Mouse (Mus musculus): Measurements from ENCODE around the gene Gpr15. TPM values are rescaled to one million over a fixed set of nuclear protein-coding genes. Genes with fewer than 3 reads are reported as not detected.

Gene Gpr15
- polyA plus RNA-seq, 1 experiment from 2014 or later, result not detected

DNA sequence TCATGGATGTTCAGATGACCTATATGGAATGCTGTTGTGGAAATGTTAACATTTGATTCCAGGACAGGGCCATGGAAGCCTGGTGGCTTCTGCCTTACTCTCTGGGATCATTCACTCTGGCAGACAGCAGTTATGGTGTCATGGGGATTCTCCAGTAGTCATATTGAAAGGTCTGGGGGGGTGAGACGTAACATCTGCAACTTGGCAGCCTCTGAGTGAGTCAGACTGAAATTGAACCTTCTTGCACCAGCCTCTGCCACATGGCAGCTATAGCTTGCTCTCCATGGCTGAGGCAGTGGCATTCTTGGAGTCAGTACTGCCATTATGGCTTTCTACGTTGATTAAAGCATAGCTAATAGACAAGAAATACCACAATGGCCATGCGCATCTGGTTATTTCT is 22.1 kb downstream of the Gpr15 start:
- 92% methylated on average over 3 of the region's 3 CpGs for whole genome bisulfite sequencing
- Histone ChIP-seq H3K9me3 (ENCODE audit: control insufficient read depth, low read length) (no peaks in the 10 kb centered on the region), H3K4me3 (ENCODE audit: low read length) (no peak overlapping the region), H3K4me2 (replicated peaks; ENCODE audit: low read depth, low read length) (no peak overlapping the region), H3K4me1 (ENCODE audit: control insufficient read depth, insufficient read depth, low read length) (no peaks in the 10 kb centered on the region), H3K27me3 (ENCODE audit: control insufficient read depth, insufficient read depth, low read length) (no peaks in the 10 kb centered on the region), H3K27ac (ENCODE audit: low read depth, low read length) (no peak overlapping the region), H3K36me3 (ENCODE audit: control insufficient read depth, insufficient read depth, low read length) (no peaks in the 10 kb centered on the region), H3K9ac (ENCODE audit: low read depth, low read length) (no peak overlapping the region)
- ATAC-seq (ENCODE audit: low FRiP score, low TSS enrichment), result no peak

DNA sequence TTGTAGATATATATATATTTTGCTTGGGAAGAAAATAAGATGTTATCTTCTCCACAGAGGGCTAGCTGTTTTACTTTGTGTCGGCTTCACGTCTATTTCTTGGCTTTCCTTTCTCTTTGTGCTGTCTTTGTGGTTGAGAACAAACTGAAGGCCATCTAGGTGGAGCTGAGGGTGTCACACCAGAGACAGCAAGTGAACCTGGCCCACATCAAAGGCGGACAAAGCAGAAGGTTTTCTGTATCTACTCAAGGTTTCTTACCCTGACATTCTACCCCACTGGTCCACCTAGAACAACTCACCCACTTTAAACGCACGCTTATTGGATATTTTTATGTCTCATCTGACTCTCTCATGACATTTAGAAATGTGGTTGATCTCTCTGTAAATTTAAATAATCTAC is 24.8 kb downstream of the Gpr15 start:
- H3K9me3 ChIP-seq (ENCODE audit: control insufficient read depth, low read length), result no peaks in the 10 kb centered on the region
- no peaks in the 10 kb centered on the region for H3K36me3 ChIP-seq (ENCODE audit: control insufficient read depth, insufficient read depth, low read length)
- H3K4me1 ChIP-seq (ENCODE audit: control insufficient read depth, insufficient read depth, low read length), result no peaks in the 10 kb centered on the region
- no peaks in the 10 kb centered on the region for H3K27me3 ChIP-seq (ENCODE audit: control insufficient read depth, insufficient read depth, low read length)
- H3K4me3 ChIP-seq (ENCODE audit: low read length), result no peak overlapping the region
- no peak overlapping the region for H3K4me2 ChIP-seq (replicated peaks; ENCODE audit: low read depth, low read length)
- no peak for ATAC-seq (ENCODE audit: low FRiP score, low TSS enrichment)
- H3K27ac ChIP-seq (ENCODE audit: low read depth, low read length), result no peak overlapping the region
- H3K9ac ChIP-seq (ENCODE audit: low read depth, low read length), result no peak overlapping the region
- 94% methylated on average over 5 of the region's 5 CpGs for WGBS

DNA sequence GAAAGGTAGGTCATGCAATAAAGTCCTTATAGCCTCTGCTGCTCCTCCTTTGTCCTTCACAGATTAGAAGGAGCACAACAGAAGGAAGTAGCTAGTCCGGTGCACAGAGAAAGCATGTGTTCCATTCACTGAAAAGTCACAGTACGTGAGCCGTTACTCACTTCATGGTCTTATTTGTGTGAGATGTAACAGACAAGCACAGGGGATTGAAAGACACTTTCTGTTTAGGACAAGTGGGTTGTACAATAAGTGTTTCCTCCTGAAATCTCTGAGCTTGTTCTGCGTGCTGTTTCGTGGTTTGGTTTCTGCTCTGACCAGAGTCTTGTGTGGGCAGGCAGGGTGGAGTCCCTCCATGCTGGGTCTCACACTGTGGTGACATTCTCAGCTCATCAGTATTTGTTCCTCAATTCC is 28.5 kb downstream of the Gpr15 start:
- Histone ChIP-seq H3K27ac (ENCODE audit: low read depth, low read length) (no peak overlapping the region), H3K4me3 (ENCODE audit: low read length) (no peak overlapping the region), H3K4me1 (ENCODE audit: control insufficient read depth, insufficient read depth, low read length) (no peaks in the 10 kb centered on the region), H3K9me3 (ENCODE audit: control insufficient read depth, low read length) (no peaks in the 10 kb centered on the region), H3K4me2 (replicated peaks; ENCODE audit: low read depth, low read length) (no peak overlapping the region), H3K36me3 (ENCODE audit: control insufficient read depth, insufficient read depth, low read length) (no peaks in the 10 kb centered on the region), H3K9ac (ENCODE audit: low read depth, low read length) (no peak overlapping the region), H3K27me3 (ENCODE audit: control insufficient read depth, insufficient read depth, low read length) (no peaks in the 10 kb centered on the region)
- WGBS, result 94% methylated on average over 5 of the region's 5 CpGs
- no peak for ATAC-seq (ENCODE audit: low FRiP score, low TSS enrichment)

DNA sequence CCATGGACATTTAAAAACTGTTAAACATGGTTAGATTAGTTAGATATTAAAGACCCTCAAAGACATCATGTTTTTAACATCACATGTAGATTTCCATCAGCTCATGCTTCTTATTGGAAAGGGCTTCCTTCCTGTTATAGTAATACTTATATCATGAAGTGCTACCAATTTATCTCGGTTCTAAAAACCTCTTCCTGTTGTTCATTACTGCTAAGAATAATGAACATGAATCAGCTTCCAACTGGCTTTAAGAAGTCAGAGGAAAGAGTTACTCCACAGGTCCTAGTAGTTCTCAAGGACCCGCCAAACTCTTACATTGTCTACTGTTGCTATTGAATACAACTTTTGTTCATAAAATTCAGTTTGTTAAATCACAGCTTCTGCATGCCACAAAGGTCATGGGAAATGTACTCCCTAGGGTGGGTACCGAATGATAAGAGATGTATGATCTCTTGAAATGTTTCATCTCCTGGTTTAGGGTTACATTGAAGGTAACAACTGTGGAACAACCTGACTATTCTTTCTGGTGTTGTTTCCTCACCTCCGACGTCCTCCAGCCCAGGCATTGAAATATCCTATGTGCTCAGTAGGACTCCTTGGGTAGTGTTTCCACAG is 29.2 kb downstream of the Gpr15 start:
- H3K36me3 ChIP-seq (ENCODE audit: control insufficient read depth, insufficient read depth, low read length), result no peaks in the 10 kb centered on the region
- ATAC-seq (ENCODE audit: low FRiP score, low TSS enrichment), result no peak
- 82% methylated on average over 5 of the region's 5 CpGs for WGBS

DNA sequence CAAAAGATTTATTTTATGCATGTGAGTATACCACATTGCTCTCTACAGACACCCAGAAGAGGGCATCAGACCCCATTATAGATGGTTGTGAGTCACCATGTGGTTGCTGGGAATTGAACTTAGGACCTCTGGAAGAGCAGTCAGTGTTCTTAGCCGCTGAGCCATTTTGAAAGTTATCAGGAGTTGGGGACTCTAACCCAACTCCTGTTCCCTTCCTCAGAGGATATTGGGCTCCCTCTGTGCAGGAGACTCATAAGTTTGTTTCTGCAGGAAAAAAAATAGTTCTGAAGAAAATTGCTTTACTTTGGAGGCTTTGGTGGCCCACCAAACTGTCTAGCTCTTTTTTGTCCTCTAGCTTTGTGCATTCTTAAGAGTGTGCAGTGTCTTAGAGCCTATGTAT is 30.3 kb downstream of the Gpr15 start:
- Histone ChIP-seq H3K36me3 (ENCODE audit: control insufficient read depth, insufficient read depth, low read length) (no peaks in the 10 kb centered on the region), H3K27ac (ENCODE audit: low read depth, low read length) (no peak overlapping the region), H3K4me2 (replicated peaks; ENCODE audit: low read depth, low read length) (no peak overlapping the region), H3K9ac (ENCODE audit: low read depth, low read length) (no peak overlapping the region), H3K9me3 (ENCODE audit: control insufficient read depth, low read length) (no peaks in the 10 kb centered on the region), H3K4me1 (ENCODE audit: control insufficient read depth, insufficient read depth, low read length) (no peaks in the 10 kb centered on the region), H3K27me3 (ENCODE audit: control insufficient read depth, insufficient read depth, low read length) (no peaks in the 10 kb centered on the region), H3K4me3 (ENCODE audit: low read length) (no peak overlapping the region)
- no peak for ATAC-seq (ENCODE audit: low FRiP score, low TSS enrichment)
- 96% methylated on average over 1 of the region's 1 CpGs for WGBS

More for the DNA sequence above, 29.2 kb downstream of the Gpr15 start:
- H3K4me3 ChIP-seq (ENCODE audit: low read length), result no peak overlapping the region
- no peaks in the 10 kb centered on the region for H3K4me1 ChIP-seq (ENCODE audit: control insufficient read depth, insufficient read depth, low read length)
- no peak overlapping the region for H3K4me2 ChIP-seq (replicated peaks; ENCODE audit: low read depth, low read length)
- no peaks in the 10 kb centered on the region for H3K27me3 ChIP-seq (ENCODE audit: control insufficient read depth, insufficient read depth, low read length)
- no peak overlapping the region for H3K9ac ChIP-seq (ENCODE audit: low read depth, low read length)
- no peak overlapping the region for H3K27ac ChIP-seq (ENCODE audit: low read depth, low read length)
- no peaks in the 10 kb centered on the region for H3K9me3 ChIP-seq (ENCODE audit: control insufficient read depth, low read length)

DNA sequence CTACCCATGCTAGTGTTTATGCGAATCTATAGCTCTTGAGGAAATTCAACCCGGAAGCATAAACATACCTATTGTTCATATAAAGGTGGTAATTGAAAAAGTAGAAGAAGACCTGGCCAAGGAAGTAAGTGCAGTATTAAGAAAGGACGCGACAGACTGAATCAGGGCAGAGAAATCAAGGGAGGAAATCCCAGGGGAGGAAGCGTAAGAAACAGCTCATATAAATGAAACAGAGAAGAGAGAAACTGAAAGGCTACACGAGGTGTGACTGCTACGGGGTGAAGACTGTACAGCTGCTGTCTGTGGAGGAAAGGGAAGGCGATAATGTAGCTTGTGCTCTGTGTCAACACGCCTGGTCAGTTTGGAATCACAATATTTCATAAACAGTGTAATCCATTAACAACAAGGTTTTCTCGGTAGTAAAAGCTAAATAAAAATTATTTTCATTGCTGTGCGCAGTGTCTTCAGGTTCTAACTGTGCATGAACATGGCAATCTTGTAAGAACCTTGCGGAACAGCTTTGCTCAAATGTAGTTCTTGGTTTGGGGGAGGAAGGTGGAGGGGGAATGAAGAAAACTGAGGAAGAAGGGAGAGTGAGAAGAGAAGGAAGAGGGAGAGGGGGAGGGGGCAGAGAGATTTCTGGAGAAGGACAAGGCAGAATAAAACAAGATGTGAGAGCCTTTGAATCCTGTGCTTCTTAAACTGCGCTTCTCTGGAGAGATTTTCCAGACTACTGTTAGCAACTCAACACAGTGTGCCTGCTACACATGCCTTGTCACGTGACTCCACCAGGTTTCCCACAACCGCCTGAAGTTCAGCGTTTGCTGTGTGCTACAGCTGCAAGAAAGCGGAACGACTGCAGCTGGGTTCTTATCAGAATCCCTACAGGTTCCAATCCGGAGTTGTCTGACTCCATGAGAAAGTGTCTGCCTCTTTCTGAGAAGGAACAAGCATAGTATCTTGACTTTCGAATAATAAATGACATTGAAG is 33.0 kb downstream of the Gpr15 start:
- no peak overlapping the region for H3K4me2 ChIP-seq (replicated peaks; ENCODE audit: low read depth, low read length)
- no peaks in the 10 kb centered on the region for H3K9me3 ChIP-seq (ENCODE audit: control insufficient read depth, low read length)
- WGBS, result 73% methylated on average over 20 of the region's 20 CpGs

DNA sequence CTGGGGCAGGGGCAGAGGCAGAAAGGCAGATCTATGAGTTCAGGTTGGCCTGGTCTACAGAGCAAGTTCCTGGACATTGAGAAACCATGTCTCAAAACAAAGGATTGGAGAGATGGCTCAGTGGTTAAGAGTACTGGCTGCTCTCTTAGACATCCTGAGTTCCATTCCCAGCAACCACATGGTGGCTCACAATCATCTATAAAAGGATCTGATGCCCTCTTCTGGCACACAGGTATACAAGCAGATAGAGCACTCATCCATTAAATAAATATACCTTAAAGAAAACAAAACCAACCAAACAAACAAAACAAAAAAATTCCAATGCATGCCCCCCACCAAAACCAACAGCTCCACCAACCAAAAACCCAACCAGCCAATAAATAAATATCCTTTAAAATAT is 34.3 kb downstream of the Gpr15 start:
- Histone ChIP-seq H3K4me3 (ENCODE audit: low read length) (no peak overlapping the region), H3K4me1 (ENCODE audit: control insufficient read depth, insufficient read depth, low read length) (no peaks in the 10 kb centered on the region), H3K27ac (ENCODE audit: low read depth, low read length) (no peak overlapping the region), H3K36me3 (ENCODE audit: control insufficient read depth, insufficient read depth, low read length) (peaks cover 8% of the 10 kb centered on the region; the same call in 1 of the 2 replicates), H3K9me3 (ENCODE audit: control insufficient read depth, low read length) (no peaks in the 10 kb centered on the region), H3K4me2 (replicated peaks; ENCODE audit: low read depth, low read length) (no peak overlapping the region), H3K9ac (ENCODE audit: low read depth, low read length) (no peak overlapping the region), H3K27me3 (ENCODE audit: control insufficient read depth, insufficient read depth, low read length) (no peaks in the 10 kb centered on the region)
- ATAC-seq (ENCODE audit: low FRiP score, low TSS enrichment), result no peak

More for the DNA sequence above, 33.0 kb downstream of the Gpr15 start:
- H3K27ac ChIP-seq (ENCODE audit: low read depth, low read length), result no peak overlapping the region
- peaks cover 3% of the 10 kb centered on the region; the same call in 1 of the 2 replicates for H3K36me3 ChIP-seq (ENCODE audit: control insufficient read depth, insufficient read depth, low read length)
- H3K4me1 ChIP-seq (ENCODE audit: control insufficient read depth, insufficient read depth, low read length), result no peaks in the 10 kb centered on the region
- no peak overlapping the region for H3K9ac ChIP-seq (ENCODE audit: low read depth, low read length)
- no peak for ATAC-seq (ENCODE audit: low FRiP score, low TSS enrichment)
- H3K27me3 ChIP-seq (ENCODE audit: control insufficient read depth, insufficient read depth, low read length), result no peaks in the 10 kb centered on the region
- H3K4me3 ChIP-seq (ENCODE audit: low read length), result no peak overlapping the region

DNA sequence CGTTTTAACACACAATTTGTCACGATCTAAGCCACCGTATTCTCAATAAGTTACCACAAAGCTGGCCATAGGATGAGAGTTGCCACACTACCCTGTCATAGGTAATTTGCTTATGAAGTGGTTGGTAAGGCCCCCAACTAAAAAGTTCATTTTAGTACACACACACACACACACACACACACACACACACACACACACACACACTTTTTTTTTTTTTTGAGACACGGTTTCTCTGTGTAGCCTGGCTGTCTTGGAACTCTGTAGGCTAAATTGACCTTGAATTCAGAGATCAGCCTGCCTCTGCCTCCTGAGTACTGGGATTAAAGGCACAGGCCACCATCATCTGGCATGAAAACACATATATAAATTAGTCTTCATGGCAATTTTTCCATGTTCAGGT is 35.0 kb downstream of the Gpr15 start:
- WGBS, result 90% methylated on average over 4 of the region's 4 CpGs
- no peak for ATAC-seq (ENCODE audit: low FRiP score, low TSS enrichment)
- no peaks in the 10 kb centered on the region for H3K9me3 ChIP-seq (ENCODE audit: control insufficient read depth, low read length)

DNA sequence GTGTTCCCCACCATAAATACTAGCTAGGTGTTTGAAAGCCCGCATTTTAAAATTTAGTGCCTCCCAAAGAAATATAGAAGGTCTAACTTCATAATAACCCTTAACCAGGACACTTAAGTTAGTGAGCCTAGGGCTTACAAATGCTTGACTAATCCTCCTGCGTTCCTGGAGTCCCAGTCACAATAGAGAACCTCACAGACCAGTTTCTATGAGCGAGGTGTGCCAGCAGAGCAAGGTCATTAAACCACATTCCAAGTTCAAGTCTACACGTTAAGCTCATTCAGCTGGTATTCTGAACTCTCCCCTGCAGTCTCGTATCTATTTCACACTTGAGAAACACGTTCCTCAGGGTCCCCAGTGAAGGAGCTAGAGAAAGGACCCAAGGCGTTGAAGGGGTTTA is 36.0 kb downstream of the Gpr15 start:
- Histone ChIP-seq H3K9me3 (ENCODE audit: control insufficient read depth, low read length) (no peaks in the 10 kb centered on the region), H3K4me3 (ENCODE audit: low read length) (no peak overlapping the region), H3K27ac (ENCODE audit: low read depth, low read length) (no peak overlapping the region), H3K4me1 (ENCODE audit: control insufficient read depth, insufficient read depth, low read length) (no peaks in the 10 kb centered on the region), H3K4me2 (replicated peaks; ENCODE audit: low read depth, low read length) (no peak overlapping the region), H3K9ac (ENCODE audit: low read depth, low read length) (no peak overlapping the region), H3K27me3 (ENCODE audit: control insufficient read depth, insufficient read depth, low read length) (no peaks in the 10 kb centered on the region), H3K36me3 (ENCODE audit: control insufficient read depth, insufficient read depth, low read length) (peaks cover 16% of the 10 kb centered on the region; the same call in 1 of the 2 replicates)
- ATAC-seq (ENCODE audit: low FRiP score, low TSS enrichment), result no peak
- 83% methylated on average over 7 of the region's 7 CpGs for WGBS

More for the DNA sequence above, 35.0 kb downstream of the Gpr15 start:
- H3K36me3 ChIP-seq (ENCODE audit: control insufficient read depth, insufficient read depth, low read length), result peaks cover 8% of the 10 kb centered on the region; the same call in 1 of the 2 replicates
- H3K4me3 ChIP-seq (ENCODE audit: low read length), result no peak overlapping the region
- H3K27me3 ChIP-seq (ENCODE audit: control insufficient read depth, insufficient read depth, low read length), result no peaks in the 10 kb centered on the region
- no peaks in the 10 kb centered on the region for H3K4me1 ChIP-seq (ENCODE audit: control insufficient read depth, insufficient read depth, low read length)
- no peak overlapping the region for H3K4me2 ChIP-seq (replicated peaks; ENCODE audit: low read depth, low read length)
- no peak overlapping the region for H3K9ac ChIP-seq (ENCODE audit: low read depth, low read length)
- H3K27ac ChIP-seq (ENCODE audit: low read depth, low read length), result no peak overlapping the region
